Mouse (Mus musculus): ENCODE data around the gene Syne3. TPM values are rescaled to one million over a fixed set of nuclear protein-coding genes. Genes with fewer than 3 reads are reported as not detected.

The Syne3 gene
- polyA plus RNA-seq, 1 experiment from 2014 or later = 2.8 TPM

DNA sequence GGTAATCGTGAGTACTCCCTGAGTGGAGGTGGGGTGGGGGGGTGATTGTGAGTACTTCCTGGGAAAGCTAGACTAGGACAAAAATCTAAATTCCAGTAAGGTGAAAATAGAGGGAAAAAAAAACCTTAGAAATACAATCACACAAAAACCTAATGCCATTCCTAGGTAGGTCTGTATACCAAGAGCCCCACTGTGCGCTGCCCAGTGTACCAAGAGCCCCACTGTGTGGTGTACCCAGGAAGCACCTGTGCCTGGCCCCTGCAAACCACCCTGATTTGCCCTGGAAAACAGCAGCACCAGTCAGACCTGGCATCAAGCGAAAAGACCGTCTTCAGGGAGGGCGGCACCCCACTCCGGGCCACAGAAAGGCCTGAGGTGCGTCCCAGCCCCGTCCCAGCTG lies 74.5 kb downstream of the Syne3 start:
- Histone ChIP-seq H3K27ac (ENCODE audit: low read length) (no peak overlapping the region), H3K4me1 (ENCODE audit: control insufficient read depth, low read depth, low read length) (no peaks in the 10 kb centered on the region), H3K9ac (ENCODE audit: low read depth, low read length) (no peak overlapping the region), H3K9me3 (replicated peaks; ENCODE audit: control insufficient read depth, low read length) (peaks cover 4% of the 10 kb centered on the region; the same call in 1 of the 2 replicates), H3K4me3 (ENCODE audit: low read depth, low read length) (no peak overlapping the region), H3K27me3 (ENCODE audit: control insufficient read depth, insufficient read depth, low read depth, low read length) (no peaks in the 10 kb centered on the region), H3K4me2 (ENCODE audit: low read depth, low read length) (no peak overlapping the region), H3K36me3 (ENCODE audit: control insufficient read depth, insufficient read depth) (peaks cover 20% of the 10 kb centered on the region)
- WGBS (ENCODE audit: insufficient replicate concordance) = 89% methylated on average over 8 of the region's 8 CpGs
- ATAC-seq (ENCODE audit: low read depth) = no peak

DNA sequence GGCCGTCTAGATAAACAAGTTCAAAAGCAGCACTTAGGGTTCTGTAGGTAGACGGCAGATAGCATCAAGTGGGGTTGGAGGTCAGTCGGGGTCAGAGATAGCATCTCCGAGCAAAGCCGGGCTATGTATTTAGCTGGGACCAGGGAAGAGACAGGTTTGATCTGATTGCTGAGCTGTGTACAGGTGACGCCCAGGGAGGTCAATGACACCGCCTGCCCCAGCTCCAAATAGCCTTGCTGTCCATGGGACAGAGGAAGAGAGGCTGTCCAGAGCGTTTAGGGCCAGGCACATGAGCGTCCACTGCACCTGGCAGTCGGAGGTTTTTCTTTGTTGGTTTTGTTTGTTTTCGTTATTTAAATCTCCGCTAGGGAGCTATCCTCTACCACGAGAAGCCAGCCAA lies 75.8 kb downstream of the Syne3 start:
- peaks cover 19% of the 10 kb centered on the region for H3K36me3 ChIP-seq (ENCODE audit: control insufficient read depth, insufficient read depth)
- no peak overlapping the region for H3K9ac ChIP-seq (ENCODE audit: low read depth, low read length)
- peak; percentile 51 for ATAC-seq (ENCODE audit: low read depth)
- no peaks in the 10 kb centered on the region for H3K27me3 ChIP-seq (ENCODE audit: control insufficient read depth, insufficient read depth, low read depth, low read length)
- no peak overlapping the region for H3K4me2 ChIP-seq (ENCODE audit: low read depth, low read length)
- no peak overlapping the region for H3K4me3 ChIP-seq (ENCODE audit: low read depth, low read length)
- WGBS (ENCODE audit: insufficient replicate concordance) = 64% methylated on average over 13 of the region's 13 CpGs
- peaks cover 4% of the 10 kb centered on the region; the same call in 1 of the 2 replicates for H3K9me3 ChIP-seq (replicated peaks; ENCODE audit: control insufficient read depth, low read length)
- H3K27ac ChIP-seq (ENCODE audit: low read length) = no peak overlapping the region
- H3K4me1 ChIP-seq (ENCODE audit: control insufficient read depth, low read depth, low read length) = no peaks in the 10 kb centered on the region

DNA sequence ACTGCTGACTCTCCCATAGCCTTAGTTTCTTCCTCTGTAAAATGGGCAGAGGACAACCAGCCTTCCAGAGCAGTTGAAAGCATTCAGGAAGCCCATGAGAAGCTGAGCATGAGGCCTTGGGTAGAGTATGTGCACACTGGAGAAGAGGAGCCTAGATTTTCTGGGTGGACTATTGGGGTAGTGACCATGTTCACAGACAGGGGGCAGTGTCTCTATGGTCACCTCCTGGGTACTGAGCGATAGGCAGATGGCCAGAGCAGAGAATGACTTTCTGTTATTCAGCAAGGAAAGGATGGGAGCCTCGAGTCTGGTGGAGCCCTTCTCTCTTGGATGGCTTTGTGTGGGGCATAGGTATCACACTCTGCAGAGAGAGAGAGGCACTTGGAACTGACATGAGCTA lies 76.4 kb downstream of the Syne3 start:
- Histone ChIP-seq H3K9ac (ENCODE audit: low read depth, low read length) (no peak overlapping the region), H3K4me2 (ENCODE audit: low read depth, low read length) (no peak overlapping the region), H3K27ac (ENCODE audit: low read length) (no peak overlapping the region), H3K4me3 (ENCODE audit: low read depth, low read length) (no peak overlapping the region), H3K9me3 (replicated peaks; ENCODE audit: control insufficient read depth, low read length) (peaks cover 4% of the 10 kb centered on the region; the same call in 1 of the 2 replicates), H3K36me3 (ENCODE audit: control insufficient read depth, insufficient read depth) (peaks cover 16% of the 10 kb centered on the region), H3K27me3 (ENCODE audit: control insufficient read depth, insufficient read depth, low read depth, low read length) (no peaks in the 10 kb centered on the region), H3K4me1 (ENCODE audit: control insufficient read depth, low read depth, low read length) (no peaks in the 10 kb centered on the region)
- 52% methylated on average over 2 of the region's 2 CpGs for WGBS (ENCODE audit: insufficient replicate concordance)
- no peak for ATAC-seq (ENCODE audit: low read depth)

DNA sequence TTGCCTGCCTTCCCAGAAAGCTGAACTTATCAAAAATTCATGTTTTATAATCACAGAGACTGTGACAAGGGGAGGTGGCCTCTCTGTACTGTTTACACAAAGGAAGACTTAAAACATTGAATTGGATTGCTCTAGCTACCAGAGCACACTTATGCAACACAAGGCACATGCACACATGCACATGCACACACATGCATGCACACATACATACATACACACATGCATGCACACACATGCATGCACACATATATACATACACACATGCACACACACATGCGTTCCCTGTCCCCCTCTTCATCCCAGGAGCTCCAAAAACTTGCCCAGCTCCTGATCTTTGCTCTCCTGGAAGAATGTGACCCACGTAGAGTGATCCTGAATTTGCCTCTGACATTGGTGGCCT lies 83.8 kb downstream of the Syne3 start:
- H3K4me3 ChIP-seq (ENCODE audit: low read depth, low read length) = no peak overlapping the region
- no peaks in the 10 kb centered on the region for H3K4me1 ChIP-seq (ENCODE audit: control insufficient read depth, low read depth, low read length)
- H3K9ac ChIP-seq (ENCODE audit: low read depth, low read length) = no peak overlapping the region
- no peak for ATAC-seq (ENCODE audit: low read depth)
- H3K9me3 ChIP-seq (replicated peaks; ENCODE audit: control insufficient read depth, low read length) = no peaks in the 10 kb centered on the region
- no peaks in the 10 kb centered on the region for H3K27me3 ChIP-seq (ENCODE audit: control insufficient read depth, insufficient read depth, low read depth, low read length)
- no peaks in the 10 kb centered on the region for H3K36me3 ChIP-seq (ENCODE audit: control insufficient read depth, insufficient read depth)
- no peak overlapping the region for H3K4me2 ChIP-seq (ENCODE audit: low read depth, low read length)
- no peak overlapping the region for H3K27ac ChIP-seq (ENCODE audit: low read length)
- whole genome bisulfite sequencing (ENCODE audit: insufficient replicate concordance) = 62% methylated on average over 2 of the region's 2 CpGs

DNA sequence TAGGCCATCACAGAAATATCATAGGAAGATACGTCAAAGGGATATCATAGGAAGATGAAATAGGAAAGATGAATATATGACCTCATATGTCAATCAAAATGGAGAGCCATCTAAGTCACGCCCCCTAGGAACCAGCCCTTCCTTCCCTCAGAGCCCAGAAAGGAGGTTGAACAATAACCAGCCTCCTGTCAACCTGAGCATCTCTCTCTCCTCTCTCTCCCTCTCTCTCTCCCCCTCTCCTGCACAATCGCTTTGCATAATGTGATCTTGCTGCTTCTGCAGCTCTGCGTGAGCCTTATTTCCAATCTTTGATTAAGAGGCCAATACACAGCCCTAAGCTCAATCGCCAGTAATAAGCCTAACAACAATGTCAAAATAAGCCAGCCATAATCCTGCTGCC lies 84.6 kb downstream of the Syne3 start:
- Histone ChIP-seq H3K9me3 (replicated peaks; ENCODE audit: control insufficient read depth, low read length) (no peaks in the 10 kb centered on the region), H3K9ac (ENCODE audit: low read depth, low read length) (no peak overlapping the region), H3K4me2 (ENCODE audit: low read depth, low read length) (no peak overlapping the region), H3K27me3 (ENCODE audit: control insufficient read depth, insufficient read depth, low read depth, low read length) (no peaks in the 10 kb centered on the region), H3K4me3 (ENCODE audit: low read depth, low read length) (no peak overlapping the region), H3K27ac (ENCODE audit: low read length) (no peak overlapping the region), H3K4me1 (ENCODE audit: control insufficient read depth, low read depth, low read length) (no peaks in the 10 kb centered on the region), H3K36me3 (ENCODE audit: control insufficient read depth, insufficient read depth) (no peaks in the 10 kb centered on the region)
- ATAC-seq (ENCODE audit: low read depth) = no peak
- 84% methylated on average over 5 of the region's 5 CpGs for WGBS (ENCODE audit: insufficient replicate concordance)

DNA sequence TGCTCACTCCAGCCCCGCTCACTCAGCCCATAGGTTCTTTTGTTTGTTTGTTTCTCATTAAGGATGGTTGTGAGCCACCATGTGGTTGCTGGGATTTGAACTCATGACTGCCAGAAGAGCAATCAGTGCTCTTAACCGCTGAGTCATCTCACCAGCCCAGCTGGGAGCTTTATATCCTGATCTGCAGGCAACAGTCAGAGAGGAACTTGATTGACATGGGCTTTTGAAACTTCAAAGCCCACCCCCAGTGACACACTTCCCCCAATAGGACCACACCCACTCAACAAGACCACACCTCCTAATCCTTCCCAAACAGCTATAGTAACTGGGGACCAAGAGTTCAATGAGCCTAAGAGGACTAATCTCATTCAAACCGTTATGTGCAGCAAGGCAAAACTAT lies 85.1 kb downstream of the Syne3 start:
- H3K9ac ChIP-seq (ENCODE audit: low read depth, low read length) = no peak overlapping the region
- H3K4me3 ChIP-seq (ENCODE audit: low read depth, low read length) = no peak overlapping the region
- no peak overlapping the region for H3K27ac ChIP-seq (ENCODE audit: low read length)
- H3K4me1 ChIP-seq (ENCODE audit: control insufficient read depth, low read depth, low read length) = no peaks in the 10 kb centered on the region
- H3K4me2 ChIP-seq (ENCODE audit: low read depth, low read length) = no peak overlapping the region
- no peaks in the 10 kb centered on the region for H3K27me3 ChIP-seq (ENCODE audit: control insufficient read depth, insufficient read depth, low read depth, low read length)
- H3K9me3 ChIP-seq (replicated peaks; ENCODE audit: control insufficient read depth, low read length) = no peaks in the 10 kb centered on the region
- ATAC-seq (ENCODE audit: low read depth) = no peak
- no peaks in the 10 kb centered on the region for H3K36me3 ChIP-seq (ENCODE audit: control insufficient read depth, insufficient read depth)
- WGBS (ENCODE audit: insufficient replicate concordance) = 74% methylated on average over 3 of the region's 3 CpGs

DNA sequence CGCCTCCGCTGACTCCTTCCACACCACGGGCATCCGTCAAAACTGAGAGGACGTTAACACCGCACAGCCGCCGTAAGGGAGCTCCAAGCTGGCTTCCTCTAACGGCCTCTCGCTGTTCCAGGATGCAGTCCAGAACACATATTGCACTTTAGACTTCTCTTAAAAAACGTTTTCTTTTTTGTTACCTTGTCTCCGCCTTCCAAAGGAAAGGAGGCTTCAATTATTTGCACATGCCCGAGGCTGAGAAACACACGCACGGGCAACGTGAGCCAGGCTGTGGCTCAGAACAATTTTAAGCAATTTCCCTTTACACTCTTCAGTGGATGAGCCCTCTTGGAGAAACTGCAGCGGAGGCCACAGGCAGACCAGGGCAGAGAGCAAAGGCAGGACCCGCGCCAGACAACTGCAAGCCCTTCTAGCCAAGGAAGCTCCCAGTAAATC lies 85.6 kb downstream of the Syne3 start:
- H3K27ac ChIP-seq (ENCODE audit: low read length) = no peak overlapping the region
- no peaks in the 10 kb centered on the region for H3K36me3 ChIP-seq (ENCODE audit: control insufficient read depth, insufficient read depth)
- H3K4me2 ChIP-seq (ENCODE audit: low read depth, low read length) = no peak overlapping the region
- 52% methylated on average over 19 of the region's 19 CpGs for WGBS (ENCODE audit: insufficient replicate concordance)
- H3K9me3 ChIP-seq (replicated peaks; ENCODE audit: control insufficient read depth, low read length) = no peaks in the 10 kb centered on the region
- H3K27me3 ChIP-seq (ENCODE audit: control insufficient read depth, insufficient read depth, low read depth, low read length) = no peaks in the 10 kb centered on the region
- no peaks in the 10 kb centered on the region for H3K4me1 ChIP-seq (ENCODE audit: control insufficient read depth, low read depth, low read length)
- no peak overlapping the region for H3K4me3 ChIP-seq (ENCODE audit: low read depth, low read length)
- no peak overlapping the region for H3K9ac ChIP-seq (ENCODE audit: low read depth, low read length)
- no peak for ATAC-seq (ENCODE audit: low read depth)

DNA sequence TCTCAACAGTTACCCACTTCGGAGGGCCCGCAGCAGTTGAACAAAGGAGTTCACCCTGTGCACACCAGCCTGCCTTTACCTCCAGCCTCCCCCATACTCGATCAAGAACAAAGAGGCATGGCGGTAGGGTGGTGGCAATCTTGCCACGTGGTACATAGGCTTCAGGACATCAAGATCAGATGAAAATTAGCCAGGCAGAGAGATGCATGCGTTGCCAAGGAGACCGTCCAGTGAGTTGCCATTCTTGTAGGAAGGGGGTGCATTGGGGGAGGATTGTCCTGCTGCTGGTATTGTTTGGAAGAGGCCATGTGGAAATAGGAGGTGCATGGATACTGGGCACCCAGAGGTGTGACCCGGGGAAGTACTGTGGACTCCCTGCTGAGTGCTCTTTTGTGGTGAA lies 87.0 kb downstream of the Syne3 start:
- no peaks in the 10 kb centered on the region for H3K36me3 ChIP-seq (ENCODE audit: control insufficient read depth, insufficient read depth)
- H3K9ac ChIP-seq (ENCODE audit: low read depth, low read length) = no peak overlapping the region
- WGBS (ENCODE audit: insufficient replicate concordance) = 59% methylated on average over 8 of the region's 8 CpGs
- H3K27ac ChIP-seq (ENCODE audit: low read length) = no peak overlapping the region
- no peak overlapping the region for H3K4me2 ChIP-seq (ENCODE audit: low read depth, low read length)
- ATAC-seq (ENCODE audit: low read depth) = no peak
- H3K4me1 ChIP-seq (ENCODE audit: control insufficient read depth, low read depth, low read length) = no peaks in the 10 kb centered on the region
- no peaks in the 10 kb centered on the region for H3K9me3 ChIP-seq (replicated peaks; ENCODE audit: control insufficient read depth, low read length)
- no peaks in the 10 kb centered on the region for H3K27me3 ChIP-seq (ENCODE audit: control insufficient read depth, insufficient read depth, low read depth, low read length)
- no peak overlapping the region for H3K4me3 ChIP-seq (ENCODE audit: low read depth, low read length)

DNA sequence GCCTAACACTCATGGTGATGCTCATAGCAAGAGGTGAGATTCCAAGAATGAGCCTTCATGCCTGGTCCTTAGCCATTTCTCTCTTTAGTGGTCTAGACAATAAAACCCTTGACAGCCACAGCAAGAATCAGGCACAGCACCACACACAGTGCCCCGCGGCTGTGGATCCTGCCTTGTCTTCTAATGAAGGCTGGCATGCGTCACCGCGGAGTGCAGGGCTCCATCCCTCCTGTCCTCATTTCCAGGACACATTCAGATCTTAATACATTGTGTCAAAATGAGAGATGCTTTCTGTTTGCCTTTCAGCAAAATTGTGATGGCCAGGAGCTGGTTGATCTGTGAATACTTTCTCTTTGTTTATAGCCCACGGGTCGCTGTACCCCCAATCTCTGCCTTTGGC lies 88.5 kb downstream of the Syne3 start:
- no peaks in the 10 kb centered on the region for H3K36me3 ChIP-seq (ENCODE audit: control insufficient read depth, insufficient read depth)
- WGBS (ENCODE audit: insufficient replicate concordance) = 71% methylated on average over 7 of the region's 7 CpGs
- H3K27ac ChIP-seq (ENCODE audit: low read length) = no peak overlapping the region
- ATAC-seq (ENCODE audit: low read depth) = no peak
- H3K27me3 ChIP-seq (ENCODE audit: control insufficient read depth, insufficient read depth, low read depth, low read length) = no peaks in the 10 kb centered on the region
- no peaks in the 10 kb centered on the region for H3K4me1 ChIP-seq (ENCODE audit: control insufficient read depth, low read depth, low read length)
- H3K9ac ChIP-seq (ENCODE audit: low read depth, low read length) = no peak overlapping the region
- no peak overlapping the region for H3K4me2 ChIP-seq (ENCODE audit: low read depth, low read length)
- H3K4me3 ChIP-seq (ENCODE audit: low read depth, low read length) = no peak overlapping the region
- H3K9me3 ChIP-seq (replicated peaks; ENCODE audit: control insufficient read depth, low read length) = no peaks in the 10 kb centered on the region

DNA sequence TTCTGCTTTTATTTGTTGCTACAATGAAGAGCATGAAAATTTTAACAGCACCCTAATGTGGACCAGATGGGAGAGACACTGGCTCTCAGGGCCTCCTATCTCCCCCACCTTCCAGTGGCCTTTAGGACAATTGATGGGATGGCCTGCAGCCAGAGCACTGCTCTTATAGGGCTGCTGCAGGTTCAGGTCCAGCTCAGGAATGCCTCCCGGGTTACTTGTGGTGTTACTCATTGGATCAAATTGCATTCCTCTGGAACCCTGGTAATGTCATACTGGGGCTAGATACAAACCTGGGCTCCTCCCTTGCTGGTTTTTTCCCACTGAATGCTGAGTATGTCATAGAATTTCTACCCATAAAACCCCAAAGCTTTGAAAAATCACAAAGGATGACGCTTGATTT lies 90.4 kb downstream of the Syne3 start:
- ATAC-seq (ENCODE audit: low read depth) = no peak
- Histone ChIP-seq H3K4me3 (ENCODE audit: low read depth, low read length) (no peak overlapping the region), H3K27me3 (ENCODE audit: control insufficient read depth, insufficient read depth, low read depth, low read length) (no peaks in the 10 kb centered on the region), H3K4me1 (ENCODE audit: control insufficient read depth, low read depth, low read length) (no peaks in the 10 kb centered on the region), H3K9ac (ENCODE audit: low read depth, low read length) (no peak overlapping the region), H3K9me3 (replicated peaks; ENCODE audit: control insufficient read depth, low read length) (no peaks in the 10 kb centered on the region), H3K36me3 (ENCODE audit: control insufficient read depth, insufficient read depth) (no peaks in the 10 kb centered on the region), H3K27ac (ENCODE audit: low read length) (no peak overlapping the region), H3K4me2 (ENCODE audit: low read depth, low read length) (no peak overlapping the region)
- WGBS (ENCODE audit: insufficient replicate concordance) = 60% methylated on average over 2 of the region's 2 CpGs
